ENCODE assay signal across 1 mouse cellular context in the genomic region with DNA sequence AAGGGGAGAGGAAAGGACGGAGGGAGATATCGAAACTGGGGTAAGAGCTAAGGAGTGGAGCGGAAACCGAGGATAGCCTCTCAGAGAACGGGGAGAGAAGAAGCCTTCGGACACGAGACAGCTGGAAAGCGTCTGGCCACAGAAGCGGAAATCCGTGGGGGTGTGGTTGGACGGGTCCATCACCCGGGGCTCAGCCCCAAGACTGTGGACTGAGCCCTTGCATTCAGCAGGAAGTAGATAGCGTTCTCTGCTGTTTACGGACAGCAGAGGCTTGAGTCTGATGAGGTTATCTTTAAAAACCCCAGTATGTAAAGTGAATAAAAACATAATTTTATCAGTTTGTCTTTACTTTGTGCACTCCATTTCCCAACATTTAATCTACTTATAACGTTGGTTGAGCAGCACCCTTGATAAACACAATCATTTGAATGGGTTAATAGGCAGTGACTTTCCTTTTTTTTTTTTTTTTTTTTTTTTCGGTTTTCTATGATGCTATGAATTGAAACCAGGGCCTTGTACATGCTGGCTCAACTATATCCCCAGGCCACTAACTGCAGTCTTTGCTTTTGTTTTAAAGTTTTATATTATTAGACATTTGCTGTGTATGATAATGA.
TF ChIP-seq lines count a peak whose summit lies in the region.

No protein-coding gene starts in this region.

TF ChIP-seq in MEL, 35 proteins besides CTCF, POLR2A, EP300 and RAD21 (continued from another document):
- no peak for TF ChIP-seq ZMIZ1 (IDR thresholded peaks at IDR 0.05; ENCODE audit: low read depth, low read length)
- no peak for TF ChIP-seq JUND (IDR thresholded peaks at IDR 0.05; ENCODE audit: low read depth, low read length)
- no peak for TF ChIP-seq USF1 (IDR thresholded peaks at IDR 0.05; ENCODE audit: low read depth, low read length)
- TF ChIP-seq POLR2AphosphoS2 (IDR thresholded peaks at IDR 0.05; ENCODE audit: low read length), result no peak
- no peak for TF ChIP-seq POLR2AphosphoS5 (IDR thresholded peaks at IDR 0.05; ENCODE audit: borderline replicate concordance, low read depth, low read length)
- peak; percentile 53 for TF ChIP-seq ETS1 (IDR thresholded peaks at IDR 0.05; ENCODE audit: low read depth, low read length)
- TF ChIP-seq KAT2A (conservative IDR thresholded peaks at IDR 0.05; ENCODE audit: low read depth, low read length), result no peak
- peak; percentile 37; the same call in 1 of the 2 replicates for TF ChIP-seq RCOR1 (IDR thresholded peaks at IDR 0.05; ENCODE audit: low read depth, low read length)
- TF ChIP-seq NELFE (IDR thresholded peaks at IDR 0.05; ENCODE audit: low read depth, low read length), result no peak
- TF ChIP-seq ELF1 (IDR thresholded peaks at IDR 0.05; ENCODE audit: low read depth, low read length), result 0 out of 2 replicates have a peak, but pooled peaks have one; percentile 26
- no peak for TF ChIP-seq UBTF (IDR thresholded peaks at IDR 0.05; ENCODE audit: borderline replicate concordance, insufficient read depth, low read depth, low read length)
- TF ChIP-seq ZKSCAN1 (IDR thresholded peaks at IDR 0.05; ENCODE audit: low read depth, low read length), result no peak
- TF ChIP-seq MXI1 (IDR thresholded peaks at IDR 0.05; ENCODE audit: low read depth, low read length), result peak; percentile 54
- no peak for TF ChIP-seq MYB (IDR thresholded peaks at IDR 0.05; ENCODE audit: low read depth, low read length)
- no peak for TF ChIP-seq MAX (IDR thresholded peaks at IDR 0.05; ENCODE audit: low read length)
- 0 out of 2 replicates have a peak, but pooled peaks have one; percentile 42 for TF ChIP-seq TBP (IDR thresholded peaks at IDR 0.05; ENCODE audit: low read depth, low read length)
- no peak for TF ChIP-seq MYC (IDR thresholded peaks at IDR 0.05; ENCODE audit: low read depth, low read length)
- 0 out of 2 replicates have a peak, but pooled peaks have one; percentile 42 for TF ChIP-seq CHD1 (IDR thresholded peaks at IDR 0.05; ENCODE audit: low read depth, low read length)
